ENCODE assay signal across 20 mouse cellular contexts in the genomic region with DNA sequence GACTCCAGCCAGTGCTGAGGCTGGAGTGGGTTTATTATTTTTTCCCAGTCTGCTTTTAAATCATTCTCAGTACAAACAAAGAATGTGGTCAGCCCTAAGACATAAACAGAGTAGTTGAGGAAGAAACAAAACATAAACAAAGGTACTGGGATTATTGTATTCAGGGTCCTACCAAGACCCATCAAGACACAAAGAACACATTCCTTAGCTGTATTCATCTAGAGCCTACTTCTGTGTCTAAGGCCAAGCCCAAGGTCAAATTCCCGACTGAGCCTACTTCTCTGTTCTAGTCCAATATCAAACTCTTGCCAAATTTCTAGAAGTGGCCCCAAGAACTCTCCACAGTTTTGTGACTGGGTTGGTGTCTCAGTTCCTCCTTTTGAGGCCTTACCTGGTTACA. TPM values are rescaled to one million over a fixed set of nuclear protein-coding genes. Genes with fewer than 3 reads are reported as not detected.
DNase-seq lines count a peak whose midpoint lies in the region; TF ChIP-seq lines count a peak whose summit lies in the region.
"Had no signal": no experiment of that assay in that cellular context is flagged by ENCODE, and none has a peak within 500 bp of the region (broad histone marks: within the 10 kb centered on the region; RNA-seq: fewer than 3 reads in every experiment).

No protein-coding gene starts in this region.

- no peak for TF ChIP-seq CTCF in CH12.LX (conservative IDR thresholded peaks at IDR 0.05 in 1 of 2, IDR thresholded peaks at IDR 0.05 in 1 of 2; ENCODE audit: low read depth in 2 of 2, low read length in 2 of 2)

- H3K79me2 ChIP-seq in CH12.LX (replicated peaks; ENCODE audit: control insufficient read depth, extremely low read depth, insufficient read depth, poor library complexity, severe bottlenecking), result no peaks in the 10 kb centered on the region

- H3K27ac ChIP-seq in CH12.LX (ENCODE audit: insufficient read depth, low read depth) (no peak overlapping the region), ES-E14 (ENCODE audit: insufficient read depth, low read depth, low read length, poor library complexity, severe bottlenecking) (no peak overlapping the region)
- H3K27ac ChIP-seq: embryonic facial prominence, embryonic 13.5 days; embryonic facial prominence, embryonic 15.5 days; forebrain, embryonic 10.5 days; forebrain, embryonic 12.5 days had no signal

- TF ChIP-seq EP300 in CH12.LX (IDR thresholded peaks at IDR 0.05; ENCODE audit: low read length), result peak; percentile 22; the same call in 1 of the 2 replicates

- no peak overlapping the region for H3K9ac ChIP-seq in CH12.LX (ENCODE audit: insufficient read depth, low read depth)
- H3K9ac ChIP-seq in ES-E14 (ENCODE audit: insufficient read depth, low read depth, low read length, poor library complexity, severe bottlenecking), result no peak overlapping the region
- H3K9ac ChIP-seq: embryonic facial prominence, embryonic 13.5 days; embryonic facial prominence, embryonic 15.5 days; forebrain, embryonic 12.5 days had no signal

- dilution Hi-C loops in CH12.LX (cut with MboI; ENCODE audit: extremely low pct_ligation_motif_present, extremely low pct_unique_long_range_greater_than_20kb, low sequenced_read_pairs), result no loop called here

- H3K36me3 ChIP-seq in CH12.LX (replicated peaks in 1 of 2; ENCODE audit: control insufficient read depth in 1 of 2, insufficient read depth in 1 of 2, low read length in 1 of 2) (no peaks in the 10 kb centered on the region), ES-E14 (ENCODE audit: control insufficient read depth, insufficient read depth, low read length, poor library complexity, severe bottlenecking) (no peaks in the 10 kb centered on the region)
- H3K36me3 ChIP-seq: embryonic facial prominence, embryonic 13.5 days; embryonic facial prominence, embryonic 15.5 days; forebrain, embryonic 10.5 days; forebrain, embryonic 12.5 days had no signal

- intact Hi-C loops in heart, postnatal 10 days (cut with DNase I), result no loop called here

- in situ Hi-C loops in CH12.LX (cut with MboI; ENCODE audit: low pct_ligation_motif_present, low pct_unique_long_range_greater_than_20kb, low sequenced_read_pairs) (no loop called here), ES-E14 (cut with MboI; ENCODE audit: low sequenced_read_pairs in 2 of 2, unreplicated experiment in 2 of 2) (no loop called here)

- DNase-seq in CH12.LX (ENCODE audit: extremely low read depth), result no peak
- DNase-seq in ES-E14 (ENCODE audit: low read depth, low spot score), result peak; percentile 29
- DNase-seq in ZHBTc4 (ENCODE audit: low read depth, low spot score), result peak; percentile 80
- DNase-seq in heart, postnatal 10 days, result no peak
- DNase-seq in thymus, postnatal 0 days (ENCODE audit: low spot score), result no peak
- DNase-seq: adrenal gland, adult 2 months; adrenal gland, postnatal 10 days; adrenal gland, postnatal 25 days; B cell, adult 2 months; cerebellum, adult 11 months; cerebellum, adult 18-20 months; cerebellum, adult 8-10 months; cerebellum, postnatal 10 days; cerebellum, postnatal 25 days had no signal

- TF ChIP-seq RAD21 in CH12.LX (IDR thresholded peaks at IDR 0.05; ENCODE audit: low read depth, low read length), result no peak

- H3K27me3 ChIP-seq in CH12.LX (replicated peaks), result no peaks in the 10 kb centered on the region
- H3K27me3 ChIP-seq: embryonic facial prominence, embryonic 13.5 days; embryonic facial prominence, embryonic 15.5 days; forebrain, embryonic 12.5 days had no signal

- TF ChIP-seq POLR2A in CH12.LX (IDR thresholded peaks at IDR 0.05; ENCODE audit: low read depth, low read length), result no peak

- H3K4me2 ChIP-seq in CH12.LX (ENCODE audit: insufficient read depth, low read depth, poor library complexity, severe bottlenecking), result no peak overlapping the region
- H3K4me2 ChIP-seq: embryonic facial prominence, embryonic 13.5 days; embryonic facial prominence, embryonic 15.5 days; forebrain, embryonic 12.5 days had no signal

- no peaks in the 10 kb centered on the region for H3K9me3 ChIP-seq in CH12.LX (replicated peaks; ENCODE audit: low read length)
- no peaks in the 10 kb centered on the region for H3K9me3 ChIP-seq in ES-E14 (ENCODE audit: control insufficient read depth, insufficient read depth, low read depth, low read length)
- H3K9me3 ChIP-seq: embryonic facial prominence, embryonic 13.5 days; embryonic facial prominence, embryonic 15.5 days; forebrain, embryonic 10.5 days; forebrain, embryonic 12.5 days had no signal

- peaks cover 0 to 6% of the 10 kb centered on the region in 2 experiments; a peak in 1 of 4 replicates for H3K4me1 ChIP-seq in CH12.LX (ENCODE audit: control insufficient read depth in 1 of 2, insufficient read depth in 2 of 2)
- peaks cover 4 to 7% of the 10 kb centered on the region in 2 experiments; a peak in 2 of 4 replicates for H3K4me1 ChIP-seq in ES-E14 (ENCODE audit: control insufficient read depth in 2 of 2, insufficient read depth in 2 of 2, low read length in 2 of 2, poor library complexity in 1 of 2)
- H3K4me1 ChIP-seq: embryonic facial prominence, embryonic 15.5 days; forebrain, embryonic 12.5 days had no signal

- H3K4me3 ChIP-seq in CH12.LX (replicated peaks in 1 of 3; ENCODE audit: low read depth in 2 of 3, low read length in 2 of 3, poor library complexity in 1 of 3) (no peak overlapping the region), ES-E14 (ENCODE audit: insufficient read depth in 1 of 2, low read depth in 1 of 2, low read length in 2 of 2, poor library complexity in 1 of 2, severe bottlenecking in 1 of 2) (no peak overlapping the region)
- H3K4me3 ChIP-seq: embryonic facial prominence, embryonic 13.5 days; embryonic facial prominence, embryonic 15.5 days; erythroblast, embryonic 14.5 days; forebrain, embryonic 10.5 days; forebrain, embryonic 12.5 days had no signal

TF ChIP-seq in CH12.LX, 34 proteins besides CTCF, POLR2A, EP300 and RAD21 (continues in another document):
- TF ChIP-seq ZC3H11A (IDR thresholded peaks at IDR 0.05; ENCODE audit: low read depth, low read length), result no peak
- no peak for TF ChIP-seq PAX5 (IDR thresholded peaks at IDR 0.05; ENCODE audit: low read length)
- no peak for TF ChIP-seq NELFE (IDR thresholded peaks at IDR 0.05; ENCODE audit: low read depth, low read length)
- no peak for TF ChIP-seq ZNF384 (IDR thresholded peaks at IDR 0.05; ENCODE audit: low read depth, low read length)
- TF ChIP-seq TCF12 (IDR thresholded peaks at IDR 0.05; ENCODE audit: low read depth, low read length), result no peak
- no peak for TF ChIP-seq JUND (conservative IDR thresholded peaks at IDR 0.05; ENCODE audit: low read depth, low read length)
- no peak for TF ChIP-seq CHD2 (IDR thresholded peaks at IDR 0.05; ENCODE audit: low read length)
- no peak for TF ChIP-seq CHD1 (IDR thresholded peaks at IDR 0.05; ENCODE audit: low read depth, low read length)
- TF ChIP-seq KAT2A (IDR thresholded peaks at IDR 0.05; ENCODE audit: insufficient replicate concordance, low read length), result no peak
- no peak for TF ChIP-seq MEF2A (IDR thresholded peaks at IDR 0.05; ENCODE audit: borderline replicate concordance, low read depth, low read length)
- no peak for TF ChIP-seq MAX (IDR thresholded peaks at IDR 0.05; ENCODE audit: low read length)
- TF ChIP-seq MYC (IDR thresholded peaks at IDR 0.05; ENCODE audit: low read depth, low read length), result no peak
- TF ChIP-seq E2F4 (IDR thresholded peaks at IDR 0.05; ENCODE audit: insufficient replicate concordance, low read depth, low read length), result no peak
- no peak for TF ChIP-seq USF2 (conservative IDR thresholded peaks at IDR 0.05; ENCODE audit: low read depth, low read length)
- TF ChIP-seq MAZ (IDR thresholded peaks at IDR 0.05; ENCODE audit: low read depth, low read length), result no peak
- TF ChIP-seq SMC3 (IDR thresholded peaks at IDR 0.05; ENCODE audit: low read depth, low read length), result no peak
- TF ChIP-seq ZMIZ1 (IDR thresholded peaks at IDR 0.05; ENCODE audit: low read depth, low read length), result no peak

TF ChIP-seq in ES-E14, 5 proteins besides CTCF, POLR2A, EP300 and RAD21:
- TF ChIP-seq CHD2 (IDR thresholded peaks at IDR 0.05; ENCODE audit: low read depth, low read length) (no peak), ZNF384 (IDR thresholded peaks at IDR 0.05; ENCODE audit: low read depth, low read length) (no peak), HCFC1 (IDR thresholded peaks at IDR 0.05; ENCODE audit: borderline replicate concordance, insufficient read depth, low read length) (no peak), MAFK (IDR thresholded peaks at IDR 0.05; ENCODE audit: insufficient read depth, low read depth, low read length) (no peak), ZC3H11A (IDR thresholded peaks at IDR 0.05; ENCODE audit: borderline replicate concordance, low read depth, low read length) (no peak)

RNA-seq across cellular contexts. Expression of gene Rfk, which starts 24.0 kb away (rescaled TPM):
- total RNA-seq in CH12.LX (2012; rRNA removed), result 14.7 and 15.6 TPM in 2 replicates
- 50.9 and 51.8 TPM in 2 replicates for total RNA-seq in CH12.LX (2014; rRNA removed)
- polyA plus RNA-seq in CH12.LX (2012; ENCODE audit: insufficient read length, low read depth), result 28.4 and 34.2 TPM in 2 replicates
- total RNA-seq in ES-E14 (2012; rRNA removed), result 8.2 and 18.0 TPM in 2 replicates
- 10 to 100 TPM; 54.2 to 55.8 TPM for total RNA-seq in heart, postnatal 10 days (2021)
- 48.3 and 54.1 TPM in 2 replicates for polyA plus RNA-seq in thymus, postnatal 0 days (2015; fragmentation: Nextera tagmentation; extraction: Ambion mirVana)

RNA-seq across cellular contexts. Expression of gene Gcnt1, which starts 45.2 kb away (rescaled TPM):
- 3.8 and 4.2 TPM in 2 replicates for total RNA-seq in CH12.LX (2012; rRNA removed)
- total RNA-seq in CH12.LX (2014; rRNA removed), result 6.6 and 8.4 TPM in 2 replicates
- polyA plus RNA-seq in CH12.LX (2012; ENCODE audit: insufficient read length, low read depth), result 7.0 and 7.6 TPM in 2 replicates
- 18.7 and 24.1 TPM in 2 replicates for total RNA-seq in ES-E14 (2012; rRNA removed)
- 10 to 100 TPM; 11.4 to 13.6 TPM for total RNA-seq in heart, postnatal 10 days (2021)
- 1.7 and 2.4 TPM in 2 replicates for polyA plus RNA-seq in thymus, postnatal 0 days (2015; fragmentation: Nextera tagmentation; extraction: Ambion mirVana)
- total RNA-seq: MEL had no signal

Comparison
In these comparisons a context has a peak if more than half of its experiments do, and no peak if none do; other contexts are left out.
1. DNase-seq: peak in ES-E14 (single experiment) and ZHBTc4 (single experiment); none in CH12.LX (single experiment), heart, postnatal 10 days (0 of 2) and thymus, postnatal 0 days (single experiment).